Mouse (Mus musculus) skeletal muscle tissue, adult 2 months (tissue): ENCODE measurements around the gene Krtap4-9.
"Not testable (repeated sequence)": the region's sequence is repeated elsewhere in the genome, so short reads cannot be mapped to it uniquely, and the experiment has no call there.

Source experiments
- DNase-seq: peaks from one replicate; pipeline ENCODE4 v3.0.0-alpha.2; 2012; ENCODE audit warnings: low read depth, low spot score

Gene Krtap4-9

DNA sequence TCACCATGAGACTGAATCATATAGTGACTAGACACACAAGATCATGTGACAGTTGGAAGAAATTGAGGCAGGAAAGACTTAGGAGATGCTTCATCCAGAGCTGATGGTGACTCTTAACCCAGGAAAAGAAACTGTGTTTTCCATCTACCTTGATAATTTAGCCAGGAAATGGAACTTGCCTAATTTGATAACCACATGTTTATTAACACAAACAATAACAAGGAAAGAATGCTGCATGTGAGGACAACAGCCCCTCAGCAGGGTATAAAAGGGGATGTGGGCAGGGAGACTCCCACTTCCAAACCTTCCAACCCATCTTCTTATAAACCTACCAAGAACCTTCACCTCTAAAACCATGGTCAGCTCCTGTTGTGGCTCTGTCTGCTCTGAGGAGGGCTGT lies at the start of gene Krtap4-9:
Krtap4-9 (plus strand) TSS at position 301 of the 400 bp plus-strand sequence.
- DNase-seq, result not testable (repeated sequence)

DNA sequence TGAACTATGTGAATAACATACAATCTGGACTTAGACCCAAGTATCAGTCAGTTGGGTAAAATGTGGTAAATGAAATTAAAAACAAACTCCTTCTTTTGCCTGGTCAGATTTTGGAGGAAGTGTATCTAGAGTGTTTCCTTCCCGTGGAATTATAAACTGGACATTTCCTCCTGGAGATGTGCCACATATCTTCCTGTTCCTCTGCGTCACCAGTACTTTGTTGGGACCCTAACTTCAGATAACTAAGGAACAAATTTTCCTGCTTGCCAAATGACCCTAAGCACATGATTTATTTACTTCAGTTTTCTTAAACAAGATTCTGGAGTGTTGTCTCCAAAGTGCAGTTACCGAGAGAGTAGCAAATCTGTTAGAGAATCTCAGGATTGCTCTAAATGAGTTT lies 41.0 kb upstream of the Krtap4-9 start:
- no peak for DNase-seq

DNA sequence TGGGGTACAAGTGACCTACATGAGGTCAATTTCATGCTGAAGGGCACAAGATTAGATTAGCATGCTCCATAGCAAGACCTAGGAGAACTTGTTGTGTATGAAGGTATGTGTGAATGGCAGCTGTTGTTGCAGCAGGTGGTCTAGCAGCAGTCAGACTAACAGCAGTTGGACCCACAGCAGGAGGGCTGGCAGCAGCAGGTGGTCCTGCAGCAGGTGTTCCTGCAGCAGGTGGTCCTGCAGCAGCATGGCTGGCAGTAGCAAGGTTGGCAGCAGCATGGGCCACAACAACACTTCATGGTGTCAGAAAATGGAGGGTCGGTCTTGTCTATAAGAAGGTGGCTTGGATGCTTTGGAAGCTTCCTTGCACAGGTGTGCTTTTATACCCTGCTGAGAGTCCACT lies 26.1 kb upstream of the Krtap4-9 start:
- no peak for DNase-seq

DNA sequence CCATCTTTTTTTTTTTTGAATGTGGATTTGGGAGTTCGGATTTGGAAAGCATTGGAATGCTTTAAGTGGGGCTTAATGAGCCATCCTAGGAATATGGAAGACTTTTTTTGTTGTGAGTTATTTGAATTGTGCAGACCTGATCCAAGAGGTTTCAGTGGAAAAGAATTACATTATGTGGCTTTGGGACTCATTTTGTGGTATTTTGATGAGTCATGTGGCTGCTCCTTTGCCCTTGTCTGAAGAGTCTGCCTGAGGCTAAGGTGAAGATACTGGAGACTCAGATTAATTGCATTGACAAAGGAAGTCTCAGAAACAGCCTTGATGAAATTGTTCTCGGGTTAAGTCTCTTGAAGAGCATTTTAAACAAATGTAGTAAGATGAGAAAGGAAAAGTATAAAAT lies 16.6 kb upstream of the Krtap4-9 start:
- DNase-seq, result no peak

DNA sequence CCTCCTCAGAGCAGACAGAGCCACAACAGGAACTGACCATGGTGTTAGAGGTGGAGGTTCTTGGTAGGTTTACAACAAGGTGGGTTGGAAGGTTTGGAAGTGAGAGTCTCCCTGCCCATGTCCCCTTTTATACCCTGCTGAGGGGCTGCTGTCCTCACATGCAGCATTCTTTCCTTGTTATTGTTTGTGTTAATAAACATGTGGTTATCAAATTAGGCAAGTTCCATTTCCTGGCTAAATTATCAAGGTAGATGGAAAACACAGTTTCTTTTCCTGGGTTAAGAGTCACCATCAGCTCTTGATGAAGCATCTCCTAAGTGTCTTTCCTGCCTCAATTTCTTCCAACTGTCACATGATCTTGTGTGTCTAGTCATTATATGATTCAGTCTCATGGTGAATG lies 12.2 kb upstream of the Krtap4-9 start, which contains the start of gene Gm11595:
Gm11595 (minus strand) TSS at position 101 of the 400 bp plus-strand sequence.
- DNase-seq, result not testable (repeated sequence)

DNA sequence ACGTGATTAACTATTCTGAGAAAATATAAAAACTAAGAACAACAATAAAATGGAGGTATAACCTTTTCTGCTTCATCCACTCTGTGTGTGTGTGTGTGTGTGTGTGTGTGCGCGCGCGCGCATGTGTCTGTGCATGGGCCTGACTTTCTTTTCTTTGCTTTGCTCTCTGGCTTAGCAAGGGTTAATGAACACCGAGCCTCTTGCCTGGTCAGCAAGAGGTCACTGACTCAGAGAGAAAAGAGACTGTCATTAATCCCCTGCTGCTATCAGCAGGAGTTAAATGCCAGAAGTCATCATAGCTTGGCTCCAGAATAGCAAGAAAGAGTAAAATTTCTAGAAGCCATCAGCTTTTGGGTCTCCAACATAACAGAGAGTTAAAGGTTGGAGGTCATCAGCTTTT lies 6.6 kb upstream of the Krtap4-9 start:
- no peak for DNase-seq

DNA sequence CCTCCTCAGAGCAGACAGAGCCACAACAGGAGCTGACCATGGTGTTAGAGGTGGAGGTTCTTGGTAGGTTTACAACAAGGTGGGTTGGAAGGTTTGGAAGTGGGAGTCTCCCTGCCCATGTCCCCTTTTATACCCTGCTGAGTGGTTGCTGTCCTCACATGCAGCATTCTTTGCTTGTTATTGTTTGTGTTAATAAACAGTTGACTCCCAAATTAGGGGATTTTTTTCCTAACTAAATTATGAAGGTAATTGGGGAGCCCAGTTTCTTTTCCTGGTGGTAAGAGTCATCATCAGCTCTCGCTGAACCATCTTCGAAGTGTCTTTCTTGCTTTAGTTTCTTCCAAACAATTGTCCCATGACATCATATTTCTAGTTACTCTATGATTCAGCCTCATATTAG lies 4.4 kb upstream of the Krtap4-9 start, which contains the start of gene Krtap4-8:
Krtap4-8 (minus strand) TSS at position 101 of the 400 bp plus-strand sequence.
- DNase-seq, result no peak

DNA sequence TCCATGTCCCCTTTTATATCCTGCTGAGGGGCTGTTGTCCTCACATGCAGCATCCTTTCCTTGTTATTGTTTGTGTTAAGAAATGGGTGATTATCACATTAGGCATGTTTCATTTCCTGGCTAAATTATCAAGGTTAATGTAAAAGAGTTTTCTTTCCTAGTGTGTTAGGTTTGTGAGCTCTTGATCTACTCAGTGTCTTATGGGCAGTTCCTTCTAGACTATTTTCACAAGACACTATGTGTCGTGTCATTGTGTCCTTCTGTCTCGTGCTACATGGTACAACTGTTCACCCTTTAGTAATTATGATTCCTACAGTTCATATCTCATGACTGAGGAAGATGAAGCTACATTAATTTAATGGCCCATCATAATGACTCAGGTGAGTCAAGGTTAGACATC lies 8.4 kb downstream of the Krtap4-9 start, which contains the start of gene Gm11596:
Gm11596 (minus strand) TSS at position 101 of the 400 bp plus-strand sequence.
- no peak for DNase-seq

DNA sequence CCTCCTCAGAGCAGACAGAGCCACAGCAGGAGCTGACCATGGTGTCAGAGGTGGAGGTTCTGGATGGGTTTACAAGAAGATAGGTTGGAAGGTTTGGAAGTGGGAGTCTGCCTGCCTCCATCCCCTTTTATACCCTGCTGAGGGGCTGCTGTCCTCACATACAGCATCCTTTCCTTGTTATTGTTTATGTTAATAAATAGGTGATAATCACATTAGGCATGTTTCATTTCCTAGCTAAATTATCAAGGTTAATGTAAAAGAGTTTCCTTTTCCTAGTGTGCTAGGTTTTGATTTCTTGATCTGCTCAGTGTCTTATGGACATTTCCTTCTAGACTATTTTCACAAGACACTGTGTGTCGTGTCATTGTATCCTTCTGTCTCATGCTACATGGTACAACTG lies 13.8 kb downstream of the Krtap4-9 start, which contains the start of gene Gm11569:
Gm11569 (minus strand) TSS at position 101 of the 400 bp plus-strand sequence.
- DNase-seq, result not testable (repeated sequence)

DNA sequence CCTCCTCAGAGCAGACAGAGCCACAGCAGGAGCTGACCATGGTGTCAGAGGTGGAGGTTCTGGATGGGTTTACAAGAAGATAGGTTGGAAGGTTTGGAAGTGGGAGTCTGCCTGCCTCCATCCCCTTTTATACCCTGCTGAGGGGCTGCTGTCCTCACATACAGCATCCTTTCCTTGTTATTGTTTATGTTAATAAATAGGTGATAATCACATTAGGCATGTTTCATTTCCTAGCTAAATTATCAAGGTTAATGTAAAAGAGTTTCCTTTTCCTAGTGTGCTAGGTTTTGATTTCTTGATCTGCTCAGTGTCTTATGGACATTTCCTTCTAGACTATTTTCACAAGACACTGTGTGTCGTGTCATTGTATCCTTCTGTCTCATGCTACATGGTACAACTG lies 19.3 kb downstream of the Krtap4-9 start, which contains the start of gene Gm11554:
Gm11554 (minus strand) TSS at position 101 of the 400 bp plus-strand sequence.
- DNase-seq, result not testable (repeated sequence)

DNA sequence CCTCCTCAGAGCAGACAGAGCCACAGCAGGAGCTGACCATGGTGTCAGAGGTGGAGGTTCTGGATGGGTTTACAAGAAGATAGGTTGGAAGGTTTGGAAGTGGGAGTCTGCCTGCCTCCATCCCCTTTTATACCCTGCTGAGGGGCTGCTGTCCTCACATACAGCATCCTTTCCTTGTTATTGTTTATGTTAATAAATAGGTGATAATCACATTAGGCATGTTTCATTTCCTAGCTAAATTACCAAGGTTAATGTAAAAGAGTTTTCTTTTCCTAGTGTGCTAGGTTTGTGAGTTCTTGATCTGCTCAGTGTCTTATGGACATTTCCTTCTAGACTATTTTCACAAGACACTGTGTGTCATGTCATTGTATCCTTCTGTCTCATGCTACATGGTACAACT lies 24.8 kb downstream of the Krtap4-9 start, which contains the start of gene Krtap4-13:
Krtap4-13 (minus strand) TSS at position 101 of the 400 bp plus-strand sequence.
- not testable (repeated sequence) for DNase-seq

DNA sequence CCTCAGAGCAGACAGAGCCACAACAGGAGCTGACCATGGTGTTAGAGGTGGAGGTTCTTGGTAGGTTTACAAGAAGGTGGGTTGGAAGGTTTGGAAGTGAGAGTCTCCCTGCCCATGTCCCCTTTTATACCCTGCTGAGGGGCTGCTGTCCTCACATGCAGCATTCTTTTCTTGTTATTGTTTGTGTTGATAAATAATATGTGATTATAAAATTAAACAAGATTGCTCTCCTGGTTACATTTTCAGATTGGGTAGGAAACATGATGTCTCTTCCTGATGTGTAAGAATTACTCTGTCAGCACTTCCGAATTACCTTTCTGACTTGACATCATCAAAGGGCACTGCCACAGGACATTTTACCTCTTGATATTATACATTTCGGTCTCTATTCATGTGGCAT lies 30.6 kb downstream of the Krtap4-9 start, which contains the start of gene Gm11564:
Gm11564 (minus strand) TSS at position 101 of the 400 bp plus-strand sequence.
- DNase-seq, result not testable (repeated sequence)
